Mouse (Mus musculus) kidney, adult 9 months (tissue): Measurements from ENCODE around the gene Anks4b.
A peak's percentile ranks its signal among the peaks of the same experiment; 100 is the strongest.

ENCODE experiments used
- DNase-seq: peaks from one replicate; pipeline ENCODE4 v3.0.0; 2022

Gene Anks4b

GRCm38 (mm10) chr7:120189369-120190149, 15.9 kb downstream of the Anks4b start:
- DNase-seq, result peak; percentile 93

GRCm38 (mm10) chr7:120190150-120190665, 16.6 kb downstream of the Anks4b start:
- DNase-seq, result peak; percentile 92

GRCm38 (mm10) chr7:120192207-120192606, 18.5 kb downstream of the Anks4b start:
- no peak for DNase-seq

- no peak for DNase-seq
Observed at GRCm38 (mm10) chr7:120192816-120193215, 19.2 kb downstream of the Anks4b start.

- no peak for DNase-seq
Observed at GRCm38 (mm10) chr7:120195207-120195606, 21.5 kb downstream of the Anks4b start.

GRCm38 (mm10) chr7:120201231-120201744, 27.6 kb downstream of the Anks4b start:
- DNase-seq, result peak; percentile 84

GRCm38 (mm10) chr7:120201771-120202170, 28.1 kb downstream of the Anks4b start, which contains the start of gene Crym:
Crym (minus strand) TSS chr7:120202111.
- no peak for DNase-seq

- peak; percentile 93 for DNase-seq
Observed at GRCm38 (mm10) chr7:120203789-120204188, 30.1 kb downstream of the Anks4b start, which contains the start of gene Abca14. Abca14 (plus strand) TSS chr7:120203961.

GRCm38 (mm10) chr7:120205989-120206388, 32.3 kb downstream of the Anks4b start:
- DNase-seq, result no peak

- DNase-seq, result no peak
Observed at GRCm38 (mm10) chr7:120228541-120228940, 54.9 kb downstream of the Anks4b start.
